Mouse (Mus musculus): Measurements from ENCODE around the gene Ubxn6. TPM values are rescaled to one million over a fixed set of nuclear protein-coding genes. Genes with fewer than 3 reads are reported as not detected.

Gene Ubxn6
- 15.6 and 17.0 TPM in 2 replicates for polyA plus RNA-seq (2015; fragmentation: Nextera tagmentation; extraction: Ambion mirVana)

DNA sequence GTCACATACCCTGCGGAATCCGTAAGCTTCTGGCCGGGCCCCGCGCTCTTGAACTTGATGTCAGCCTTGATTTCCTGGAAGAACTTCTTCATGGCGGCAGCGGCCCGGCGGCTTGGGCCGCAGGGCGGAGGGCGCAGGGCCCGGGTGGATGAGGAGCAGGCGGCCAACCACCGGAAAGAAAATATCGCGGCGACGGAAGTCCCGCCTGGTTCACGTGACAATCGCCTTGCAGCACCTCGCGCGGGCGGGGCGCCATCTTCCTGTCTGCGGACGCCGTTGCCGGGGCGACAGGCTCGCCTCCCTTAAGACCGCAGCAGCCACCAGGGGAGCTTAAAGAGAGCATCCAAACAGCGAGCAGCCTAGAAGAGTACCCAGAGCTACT is at the start of gene Ubxn6:
Ubxn6 (minus strand) TSS at position 202 of the 382 bp plus-strand sequence.

DNA sequence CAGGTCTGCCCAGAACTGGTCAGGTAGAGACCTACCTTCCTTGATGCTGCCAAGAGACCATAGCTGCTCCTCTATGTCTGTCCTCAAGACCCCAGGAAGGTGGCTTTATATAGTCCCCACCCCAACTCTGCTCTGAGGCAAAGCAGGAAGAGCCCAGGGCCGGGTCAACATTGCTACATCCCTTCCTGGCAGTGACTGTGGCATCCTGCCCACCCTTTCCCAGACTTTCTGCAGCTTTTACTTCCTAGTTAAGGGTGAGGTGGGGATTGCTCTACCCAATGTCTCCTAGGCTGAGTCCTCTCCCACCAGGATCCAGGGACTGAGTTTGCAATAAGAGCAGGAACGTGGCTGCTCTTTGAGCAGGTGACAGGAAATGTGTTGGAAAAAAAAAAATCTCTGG is 47.0 kb upstream of the Ubxn6 start, which contains the start of gene Lrg1:
Lrg1 (minus strand) TSS at position 176 of the 400 bp plus-strand sequence.

DNA sequence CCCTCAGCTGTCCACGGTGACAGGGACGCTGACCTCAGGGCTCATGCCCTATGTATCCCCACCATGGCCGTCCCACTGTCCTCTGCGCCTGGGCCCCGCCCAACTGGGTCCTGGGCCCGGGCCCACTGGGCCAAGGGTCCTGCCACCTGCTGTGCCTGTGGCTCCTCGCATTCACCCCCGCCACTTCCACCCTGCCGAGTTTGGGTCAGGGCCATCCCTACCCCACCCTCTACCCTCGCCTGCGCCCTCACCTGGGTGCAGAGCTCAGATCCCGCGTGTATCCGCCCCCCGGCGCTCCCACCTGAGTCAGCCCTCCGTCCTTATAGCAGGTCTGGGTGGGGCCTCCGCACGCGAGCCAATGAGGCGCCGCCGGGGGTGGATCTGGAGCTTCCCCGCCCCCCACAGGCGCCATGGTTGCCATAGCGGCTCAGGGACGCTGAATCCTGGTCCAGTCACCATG is 42.5 kb upstream of the Ubxn6 start, which contains the start of gene Plin5:
Plin5 (minus strand) TSS at position 346 of the 460 bp plus-strand sequence.

DNA sequence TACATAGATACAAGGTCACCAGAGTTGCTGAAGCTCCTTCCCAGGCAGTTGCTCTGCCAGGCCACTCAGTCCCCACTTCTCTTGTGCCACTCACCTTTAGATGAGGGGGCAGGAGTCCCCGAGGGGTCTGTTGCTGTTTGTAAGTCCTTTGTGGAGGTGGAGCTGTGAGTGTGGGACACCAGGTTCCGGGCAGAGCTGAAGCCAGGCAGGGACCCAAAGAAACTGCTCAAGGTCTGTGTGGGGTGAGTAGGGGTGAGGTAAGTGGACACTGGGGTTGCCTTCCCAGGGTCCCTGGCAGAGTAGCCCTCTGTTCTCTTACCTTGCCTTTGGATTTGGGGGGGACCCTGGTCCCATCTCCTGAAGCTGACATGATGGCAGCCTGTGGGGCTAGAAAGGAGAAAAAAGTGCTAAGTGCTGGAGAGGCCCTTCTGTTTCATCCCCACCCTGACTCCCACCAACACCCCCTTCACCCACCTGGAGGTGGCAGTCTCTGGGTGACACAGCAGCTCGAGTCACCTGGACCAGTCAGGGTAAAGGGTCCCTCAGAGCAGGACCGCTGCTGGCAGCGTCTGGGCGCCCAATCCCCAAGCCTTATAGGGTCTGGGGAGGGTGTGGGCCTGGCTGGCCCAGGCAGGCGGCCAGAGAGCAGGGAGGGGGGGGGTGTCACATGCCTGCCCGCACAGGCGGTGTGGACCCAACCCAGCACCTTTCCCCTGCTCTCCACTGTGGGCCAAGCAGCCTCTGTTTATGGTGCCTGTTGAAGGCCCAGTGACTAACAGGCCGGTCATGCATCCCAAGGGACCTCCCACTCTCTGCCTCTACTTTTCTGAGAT is 34.6 kb upstream of the Ubxn6 start, which contains the start of gene Plin4:
Plin4 (minus strand) TSS at position 585 of the 833 bp plus-strand sequence.

DNA sequence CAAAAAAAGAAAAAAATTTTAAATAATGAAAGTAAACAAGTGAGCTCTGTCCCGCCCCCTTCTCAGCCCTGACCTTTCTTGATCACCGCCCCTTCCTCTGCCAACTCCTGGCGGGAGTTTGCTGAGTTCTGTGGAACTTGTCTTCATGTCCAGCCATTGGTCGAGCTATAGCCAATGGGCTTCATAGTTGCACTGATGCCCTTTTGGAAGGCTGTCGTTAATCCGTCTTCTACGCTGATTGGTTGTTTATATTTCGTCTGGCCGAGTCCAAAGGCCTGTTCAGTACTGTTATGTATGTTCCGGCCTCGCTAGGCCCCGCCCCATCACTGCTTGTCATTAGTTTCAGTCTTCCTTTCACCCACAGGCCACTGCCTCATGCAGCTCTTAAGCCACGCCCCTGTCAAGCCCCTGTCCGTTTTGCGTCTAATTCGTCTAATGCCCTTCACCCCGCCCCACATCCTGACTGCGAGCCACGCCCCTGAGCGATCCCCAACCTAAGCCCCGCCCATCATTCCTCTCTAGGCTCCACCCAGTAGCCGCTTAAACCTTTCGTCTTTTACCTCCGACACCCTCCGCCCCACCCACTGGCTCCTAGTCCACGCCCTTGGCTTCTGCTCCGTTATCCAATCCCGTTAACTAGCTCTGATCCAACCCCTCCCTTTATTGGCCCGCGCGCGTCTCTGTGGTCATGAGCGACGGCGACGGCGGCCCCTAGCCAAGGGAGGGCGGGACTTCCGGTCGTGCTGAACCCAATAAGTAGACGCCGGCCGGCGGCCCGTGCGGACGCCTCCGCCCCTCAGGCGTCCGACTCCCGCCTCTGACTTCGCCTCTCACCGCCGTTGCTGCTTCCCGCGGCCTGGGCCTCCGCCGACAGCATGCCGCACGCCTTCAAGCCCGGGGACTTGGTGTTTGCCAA is 4.3 kb upstream of the Ubxn6 start, which contains the start of gene Hdgfl2:
Hdgfl2 (plus strand) TSS at position 755 of the 916 bp plus-strand sequence.

DNA sequence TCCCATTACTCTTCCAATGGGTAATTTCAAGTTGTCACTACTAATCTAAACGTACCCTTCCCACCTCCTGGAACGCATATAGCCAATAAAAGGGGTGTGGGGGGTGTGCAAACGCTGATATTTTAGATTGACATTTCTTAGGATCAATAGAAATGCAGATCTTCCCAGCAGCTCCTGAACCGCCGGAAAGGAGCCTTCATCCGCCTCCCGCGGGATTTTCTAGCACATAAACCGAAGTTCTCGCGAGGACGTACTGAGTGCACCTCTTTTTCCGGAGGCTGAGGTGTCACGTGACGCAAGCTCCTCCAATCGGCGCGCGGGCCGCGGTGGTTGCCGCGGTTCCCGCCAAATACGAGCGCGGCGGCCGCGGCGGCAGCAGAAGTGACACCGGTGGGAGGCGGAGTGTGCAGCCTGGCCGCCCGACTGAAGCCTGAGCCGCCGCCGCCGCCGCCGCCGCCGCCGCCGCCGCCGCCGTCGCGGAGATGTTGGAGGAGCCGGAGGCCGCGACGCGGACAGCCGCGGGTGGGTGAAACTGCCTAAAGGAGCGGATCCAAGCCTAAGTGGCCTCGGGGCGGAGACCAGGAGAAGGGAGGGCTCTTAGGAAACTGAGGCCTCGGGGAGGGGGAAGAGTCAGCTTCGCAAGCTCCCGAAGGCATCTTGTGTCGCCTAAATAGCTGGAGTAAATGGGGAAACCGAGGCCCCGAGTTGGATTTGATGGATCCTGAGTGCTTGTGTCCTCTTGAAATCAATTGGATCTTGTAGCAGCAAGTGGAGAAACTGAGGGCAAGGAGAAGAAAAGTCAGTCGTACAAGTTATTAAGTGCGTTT is 34.6 kb downstream of the Ubxn6 start, which contains the start of gene Chaf1a:
Chaf1a (plus strand) TSS at position 410 of the 827 bp plus-strand sequence.

DNA sequence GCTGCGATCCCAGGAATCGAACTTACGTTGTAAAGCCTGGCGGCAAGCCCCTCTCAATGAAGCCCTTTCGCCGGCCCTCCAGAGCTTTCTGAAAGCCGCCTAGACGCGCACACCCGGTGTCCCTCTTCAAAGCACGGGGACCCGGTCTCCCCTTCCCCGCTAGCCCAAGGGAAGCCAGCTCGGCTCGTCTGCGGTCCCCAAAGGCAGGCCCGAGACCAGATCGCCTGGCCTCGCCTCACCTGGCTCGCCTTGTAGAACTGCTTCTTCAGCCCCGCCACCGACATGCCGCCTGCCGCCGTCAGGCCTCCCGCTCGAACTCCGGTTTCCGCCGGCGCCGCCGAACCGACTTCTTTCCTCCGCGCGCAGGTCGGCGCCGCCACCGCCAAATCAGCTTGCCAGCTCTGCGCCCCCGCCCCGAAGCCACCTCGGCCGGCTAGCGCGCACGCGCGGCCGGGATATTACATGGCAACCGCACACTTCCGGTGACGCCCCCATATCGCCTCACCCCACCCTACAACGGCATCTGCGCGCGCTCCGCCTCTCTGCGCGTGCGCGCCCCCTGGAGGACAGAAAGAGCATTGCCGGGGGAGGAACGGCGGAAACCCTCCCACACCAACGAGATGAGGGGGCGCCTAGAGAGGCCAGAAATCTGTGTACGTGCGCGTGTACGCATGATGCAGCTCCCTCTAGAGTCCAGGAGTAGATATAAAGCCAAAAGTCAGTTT is 38.5 kb downstream of the Ubxn6 start, which contains the start of gene Sh3gl1:
Sh3gl1 (minus strand) TSS at position 460 of the 725 bp plus-strand sequence.

Other genes with a start within 250 kb of the Ubxn6 start
- 3.9 and 4.4 TPM in 2 replicates for gene Zfp119a, start 196.1 kb downstream of the Ubxn6 start, polyA plus RNA-seq (2015; fragmentation: Nextera tagmentation; extraction: Ambion mirVana)
- 9.3 and 10.6 TPM in 2 replicates for gene Zfp959, start 182.9 kb downstream of the Ubxn6 start, polyA plus RNA-seq (2015; fragmentation: Nextera tagmentation; extraction: Ambion mirVana)
- 3.7 and 4.5 TPM in 2 replicates for gene Zfp119b, start 125.5 kb downstream of the Ubxn6 start, polyA plus RNA-seq (2015; fragmentation: Nextera tagmentation; extraction: Ambion mirVana)
- gene Ebi3, start 122.4 kb downstream of the Ubxn6 start, polyA plus RNA-seq (2015; fragmentation: Nextera tagmentation; extraction: Ambion mirVana), result 19.6 and 28.1 TPM in 2 replicates
- gene Yju2, start 115.9 kb downstream of the Ubxn6 start, polyA plus RNA-seq (2015; fragmentation: Nextera tagmentation; extraction: Ambion mirVana), result 12.2 and 13.4 TPM in 2 replicates
- gene Shd, start 104.6 kb downstream of the Ubxn6 start, polyA plus RNA-seq (2015; fragmentation: Nextera tagmentation; extraction: Ambion mirVana), result 2.1 and 2.7 TPM in 2 replicates
- gene Fsd1, start 88.5 kb downstream of the Ubxn6 start, polyA plus RNA-seq (2015; fragmentation: Nextera tagmentation; extraction: Ambion mirVana), result not detected in 2 replicates
- 4.7 and 7.1 TPM in 2 replicates for gene Stap2, start 69.4 kb downstream of the Ubxn6 start, polyA plus RNA-seq (2015; fragmentation: Nextera tagmentation; extraction: Ambion mirVana)
- 11.8 and 15.7 TPM in 2 replicates for gene Mpnd, start 69.3 kb downstream of the Ubxn6 start, polyA plus RNA-seq (2015; fragmentation: Nextera tagmentation; extraction: Ambion mirVana)
- gene Sh3gl1, start 38.4 kb downstream of the Ubxn6 start, polyA plus RNA-seq (2015; fragmentation: Nextera tagmentation; extraction: Ambion mirVana), result 44.3 and 51.0 TPM in 2 replicates
- 15.4 and 16.3 TPM in 2 replicates for gene Chaf1a, start 34.6 kb downstream of the Ubxn6 start, polyA plus RNA-seq (2015; fragmentation: Nextera tagmentation; extraction: Ambion mirVana)
- 54.4 and 62.0 TPM in 2 replicates for gene Hdgfl2, start 4.6 kb upstream of the Ubxn6 start, polyA plus RNA-seq (2015; fragmentation: Nextera tagmentation; extraction: Ambion mirVana)
- 0.06 and 0.11 TPM in 2 replicates for gene Plin4, start 34.8 kb upstream of the Ubxn6 start, polyA plus RNA-seq (2015; fragmentation: Nextera tagmentation; extraction: Ambion mirVana)
- 0.19 and 0.33 TPM in 2 replicates for gene Plin5, start 42.6 kb upstream of the Ubxn6 start, polyA plus RNA-seq (2015; fragmentation: Nextera tagmentation; extraction: Ambion mirVana)
- 69.0 and 83.3 TPM in 2 replicates for gene Lrg1, start 47.0 kb upstream of the Ubxn6 start, polyA plus RNA-seq (2015; fragmentation: Nextera tagmentation; extraction: Ambion mirVana)
- gene Sema6b, start 65.3 kb upstream of the Ubxn6 start, polyA plus RNA-seq (2015; fragmentation: Nextera tagmentation; extraction: Ambion mirVana), result 1.6 and 1.8 TPM in 2 replicates
- gene Tnfaip8l1, start 87.4 kb upstream of the Ubxn6 start, polyA plus RNA-seq (2015; fragmentation: Nextera tagmentation; extraction: Ambion mirVana), result 6.0 and 8.1 TPM in 2 replicates
- 42.6 and 43.0 TPM in 2 replicates for gene Mydgf, start 108.9 kb upstream of the Ubxn6 start, polyA plus RNA-seq (2015; fragmentation: Nextera tagmentation; extraction: Ambion mirVana)
- 12.8 and 13.9 TPM in 2 replicates for gene Dpp9, start 143.9 kb upstream of the Ubxn6 start, polyA plus RNA-seq (2015; fragmentation: Nextera tagmentation; extraction: Ambion mirVana)
- 6.2 and 6.8 TPM in 2 replicates for gene Fem1a, start 181.8 kb upstream of the Ubxn6 start, polyA plus RNA-seq (2015; fragmentation: Nextera tagmentation; extraction: Ambion mirVana)
- gene Ticam1, start 201.8 kb upstream of the Ubxn6 start, polyA plus RNA-seq (2015; fragmentation: Nextera tagmentation; extraction: Ambion mirVana), result 2.2 and 2.4 TPM in 2 replicates
- 19.3 and 25.7 TPM in 2 replicates for gene Plin3, start 217.8 kb upstream of the Ubxn6 start, polyA plus RNA-seq (2015; fragmentation: Nextera tagmentation; extraction: Ambion mirVana)
- gene Arrdc5, start 225.3 kb upstream of the Ubxn6 start, polyA plus RNA-seq (2015; fragmentation: Nextera tagmentation; extraction: Ambion mirVana), result not detected in 2 replicates
- gene Uhrf1, start 228.3 kb upstream of the Ubxn6 start, polyA plus RNA-seq (2015; fragmentation: Nextera tagmentation; extraction: Ambion mirVana), result 104 and 118 TPM in 2 replicates